Mouse (Mus musculus): ENCODE measurements around the gene Apba1.
A peak's percentile ranks its signal among the peaks of the same experiment; 100 is the strongest.

The Apba1 gene

DNA sequence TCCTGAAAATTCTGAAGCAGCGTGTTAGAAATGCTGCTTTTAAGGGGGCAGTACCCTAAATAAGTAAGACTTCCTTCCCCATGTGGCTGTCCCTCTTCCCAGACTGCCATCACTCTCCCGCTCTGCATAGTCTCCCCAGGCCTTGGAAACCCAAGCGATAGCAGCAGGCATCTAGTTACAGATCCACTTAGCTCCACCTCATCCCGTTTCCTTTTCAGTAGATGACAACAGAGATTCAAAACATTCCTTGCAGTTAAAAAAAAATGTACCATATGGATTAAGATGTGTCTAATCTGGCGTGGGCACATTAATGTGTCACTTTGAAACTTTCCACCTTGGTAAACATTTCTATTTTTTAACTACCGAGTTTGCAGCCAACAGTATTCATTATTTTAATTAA lies 48.1 kb downstream of the Apba1 start:
- DNase-seq (ENCODE audit: low read depth, low spot score), result no peak

DNA sequence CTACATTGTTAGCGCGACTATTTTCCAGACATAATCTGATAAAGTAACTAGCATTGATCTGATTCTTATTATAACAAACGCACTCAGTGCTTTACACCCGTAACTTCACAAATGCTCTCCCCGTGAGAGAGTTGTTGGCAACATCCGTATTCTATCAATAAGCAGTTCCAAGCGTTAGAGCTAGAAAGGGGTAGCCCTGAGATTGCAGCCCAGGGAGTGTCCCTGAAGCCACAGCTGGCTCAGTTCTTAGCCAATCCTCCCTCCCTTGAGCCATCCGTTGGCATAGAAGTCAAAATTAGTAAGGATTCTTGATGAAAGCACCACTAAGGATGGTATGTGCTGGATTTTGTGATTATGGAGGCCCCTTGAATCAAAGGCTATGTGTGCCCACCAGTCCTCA lies 48.7 kb downstream of the Apba1 start:
- no peak for DNase-seq (ENCODE audit: low read depth, low spot score)

DNA sequence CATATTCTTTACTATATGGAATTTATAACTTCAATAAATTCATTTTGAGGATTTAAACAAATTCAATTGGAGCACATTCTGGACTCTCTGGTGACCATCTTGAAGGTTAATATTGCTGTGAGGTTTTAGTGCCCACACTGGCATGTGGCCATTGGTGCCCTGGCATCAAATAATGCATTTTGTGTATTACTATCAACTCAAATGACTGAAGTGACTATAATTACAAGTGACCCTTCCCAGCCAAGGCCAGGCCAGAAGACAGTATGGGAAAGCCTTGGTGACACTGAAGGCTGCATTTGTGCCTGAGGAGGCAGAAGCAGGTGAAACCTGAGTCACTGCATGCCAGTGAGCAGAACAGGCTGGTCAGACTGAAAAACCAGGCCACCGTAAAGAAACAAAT lies 50.5 kb downstream of the Apba1 start:
- no peak for DNase-seq (ENCODE audit: low read depth, low spot score)

DNA sequence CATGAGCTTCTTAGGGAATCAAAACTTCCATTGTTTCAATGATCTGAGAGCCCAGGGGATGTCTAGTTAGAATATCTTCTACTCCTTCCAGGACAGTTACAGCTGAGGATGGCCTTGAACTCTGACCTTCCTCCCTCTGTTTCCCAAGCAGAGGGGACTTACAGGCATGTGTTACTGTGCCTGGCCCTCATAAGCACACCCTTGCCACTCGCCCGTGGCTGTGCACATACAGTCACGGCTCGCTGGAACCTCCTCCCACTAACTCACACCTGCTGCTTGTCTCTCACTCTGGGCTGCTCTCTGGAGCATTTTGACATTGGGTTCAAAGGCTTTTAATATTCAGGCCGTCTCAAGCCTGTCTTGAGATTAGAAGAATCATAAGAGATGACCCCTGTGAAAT lies 51.8 kb downstream of the Apba1 start:
- DNase-seq (ENCODE audit: low read depth, low spot score), result no peak

DNA sequence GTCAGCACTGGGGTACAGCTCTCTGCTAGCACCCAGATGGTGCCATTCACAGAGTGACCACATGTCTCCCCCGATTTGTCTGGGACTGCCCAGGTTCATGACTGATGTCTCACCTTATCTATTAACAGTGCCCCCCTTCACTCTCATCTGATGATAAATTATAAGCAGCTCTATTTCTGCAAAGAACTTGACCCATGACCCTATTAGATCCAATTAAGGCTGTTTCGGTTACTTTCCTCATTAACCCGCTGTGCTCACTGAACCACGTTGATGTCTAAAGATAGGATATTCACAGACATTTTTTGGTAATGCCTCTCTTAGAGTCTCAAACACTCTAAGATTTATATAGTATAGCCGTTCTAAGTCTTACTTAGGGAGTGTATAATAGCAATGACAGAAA lies 52.3 kb downstream of the Apba1 start:
- DNase-seq (ENCODE audit: low read depth, low spot score), result no peak

DNA sequence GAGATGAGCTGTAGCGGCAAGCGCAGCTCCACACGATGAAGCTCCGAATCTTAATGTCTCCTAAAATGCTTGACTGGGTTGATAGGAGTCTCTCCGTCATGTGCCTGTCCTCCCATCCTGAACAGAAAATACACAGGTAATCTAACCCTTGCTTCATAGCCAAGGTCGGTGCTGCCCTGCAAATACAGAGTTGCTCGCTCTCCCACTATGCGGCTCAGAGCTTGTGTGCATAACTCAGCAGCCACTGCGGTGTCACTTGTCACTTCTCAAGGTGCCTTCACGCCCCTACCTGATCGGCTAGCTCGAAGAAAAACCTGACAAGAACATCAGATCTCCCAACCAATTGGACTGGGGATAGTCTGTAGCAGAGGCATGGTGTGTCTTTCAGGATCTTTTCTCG lies 58.1 kb downstream of the Apba1 start:
- DNase-seq (ENCODE audit: low read depth, low spot score), result no peak

DNA sequence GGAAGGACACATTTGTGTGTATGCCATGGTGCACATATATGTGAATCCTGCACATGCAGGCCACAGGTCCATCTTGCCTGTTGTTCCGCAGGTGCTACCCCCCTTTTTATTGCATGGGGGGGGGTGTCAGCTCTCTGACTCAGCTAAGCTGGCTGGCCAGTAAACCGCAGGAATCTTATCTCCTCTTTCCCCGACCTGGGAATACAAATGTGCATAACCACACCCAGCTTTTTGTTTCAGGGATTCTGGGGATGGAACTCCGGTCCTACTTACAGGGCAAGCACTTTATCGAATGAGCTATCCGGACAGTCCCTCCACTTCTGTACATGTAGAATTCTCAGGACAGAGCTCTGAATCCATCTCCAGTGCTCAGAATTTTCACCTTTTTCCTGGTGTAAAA lies 58.5 kb downstream of the Apba1 start:
- DNase-seq (ENCODE audit: low read depth, low spot score), result no peak

DNA sequence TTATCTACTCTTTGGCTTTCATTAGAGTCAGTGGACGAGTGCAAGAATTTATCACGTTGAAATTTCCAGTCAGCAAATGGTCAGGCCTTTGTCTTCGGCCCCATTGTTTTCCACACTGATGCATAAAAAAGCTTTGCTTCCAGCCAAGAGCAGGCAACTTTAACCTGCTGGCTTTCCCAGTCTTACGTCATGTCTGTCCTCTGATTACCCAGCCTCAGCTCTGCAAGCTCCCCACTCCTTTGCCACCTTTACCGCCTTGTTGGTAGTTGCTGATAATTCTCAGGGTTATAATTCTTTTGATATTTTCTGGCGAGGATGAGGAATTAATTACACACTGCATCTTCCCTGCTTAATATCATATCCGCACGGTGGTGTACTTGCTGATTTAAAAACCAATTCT lies 61.2 kb downstream of the Apba1 start:
- no peak for DNase-seq (ENCODE audit: low read depth, low spot score)

DNA sequence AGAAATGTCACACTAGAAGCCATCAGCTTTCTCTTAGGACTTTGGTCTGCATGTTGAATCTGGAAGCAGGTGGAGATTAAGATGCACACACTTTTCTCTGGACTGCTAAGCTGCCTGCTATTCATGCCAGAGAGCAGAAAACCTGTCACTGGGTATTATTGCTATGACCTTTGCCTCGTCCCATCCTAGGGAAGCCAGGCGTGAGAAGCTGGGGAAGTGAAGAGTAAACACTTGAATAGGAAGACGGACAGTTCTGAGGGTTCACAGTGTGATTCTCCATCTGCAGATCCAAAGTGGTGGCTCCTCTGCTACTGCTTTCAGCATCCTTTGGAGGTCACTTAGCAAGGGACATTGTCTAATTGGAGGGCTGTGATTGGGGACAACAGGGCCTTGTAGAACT lies 63.8 kb downstream of the Apba1 start:
- DNase-seq (ENCODE audit: low read depth, low spot score), result no peak

DNA sequence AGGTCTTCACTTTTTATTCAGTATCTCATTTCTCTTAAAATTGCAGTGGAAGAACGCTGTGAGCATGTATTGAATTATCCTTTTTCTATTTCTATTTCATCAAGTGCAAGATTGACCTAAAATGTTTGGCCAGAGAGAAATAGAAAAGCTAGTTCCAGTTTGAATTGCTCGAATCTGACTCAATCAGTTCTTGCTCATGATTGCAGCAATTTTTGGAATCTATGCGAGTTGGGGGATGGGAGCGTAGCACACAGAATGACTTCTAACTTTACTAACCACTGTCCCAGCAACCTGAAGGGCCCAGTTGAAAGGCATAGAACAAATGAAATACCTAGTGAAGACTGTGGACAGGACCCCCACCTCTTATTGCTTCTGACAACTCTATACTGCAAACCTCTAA lies 64.8 kb downstream of the Apba1 start:
- DNase-seq (ENCODE audit: low read depth, low spot score), result no peak

DNA sequence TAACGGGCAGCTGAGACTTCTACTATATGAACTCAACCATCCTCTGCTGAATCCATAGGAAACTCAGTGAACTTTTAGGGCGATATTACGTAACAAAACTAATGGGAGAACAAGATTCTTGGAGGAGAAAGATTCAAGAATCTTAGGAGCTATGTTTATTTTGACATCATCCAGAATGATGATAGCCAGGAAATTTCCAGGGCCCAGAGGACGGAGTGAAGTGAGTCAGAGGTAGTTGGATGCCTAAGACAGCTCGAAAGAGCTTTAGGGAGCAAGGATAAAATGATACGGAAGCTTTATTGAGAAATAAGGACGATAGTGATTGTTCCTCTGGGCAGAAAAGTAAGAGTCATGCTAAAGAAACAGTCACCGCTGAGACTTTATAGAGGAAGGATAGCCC lies 67.6 kb downstream of the Apba1 start:
- DNase-seq (ENCODE audit: low read depth, low spot score), result no peak

DNA sequence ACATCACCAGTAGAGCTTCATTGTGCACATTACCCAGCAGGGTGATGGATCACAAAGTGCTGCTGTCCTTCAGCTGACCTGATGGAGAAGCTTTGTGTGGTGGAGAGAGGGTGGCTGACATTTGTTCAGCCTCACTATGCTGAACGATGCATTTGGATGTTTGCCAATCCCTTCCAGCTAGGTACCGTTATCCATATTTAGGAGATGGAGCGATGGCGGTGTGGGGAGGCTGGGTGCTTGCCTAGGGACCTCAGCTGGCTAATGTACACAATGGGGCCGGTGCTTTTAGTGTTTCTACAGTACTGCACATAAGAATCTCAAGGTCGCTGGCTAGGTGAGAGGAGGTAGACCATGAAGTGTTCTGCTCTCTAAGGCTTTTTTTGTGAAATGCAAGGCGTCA lies 72.1 kb downstream of the Apba1 start:
- no peak for DNase-seq (ENCODE audit: low read depth, low spot score)

DNA sequence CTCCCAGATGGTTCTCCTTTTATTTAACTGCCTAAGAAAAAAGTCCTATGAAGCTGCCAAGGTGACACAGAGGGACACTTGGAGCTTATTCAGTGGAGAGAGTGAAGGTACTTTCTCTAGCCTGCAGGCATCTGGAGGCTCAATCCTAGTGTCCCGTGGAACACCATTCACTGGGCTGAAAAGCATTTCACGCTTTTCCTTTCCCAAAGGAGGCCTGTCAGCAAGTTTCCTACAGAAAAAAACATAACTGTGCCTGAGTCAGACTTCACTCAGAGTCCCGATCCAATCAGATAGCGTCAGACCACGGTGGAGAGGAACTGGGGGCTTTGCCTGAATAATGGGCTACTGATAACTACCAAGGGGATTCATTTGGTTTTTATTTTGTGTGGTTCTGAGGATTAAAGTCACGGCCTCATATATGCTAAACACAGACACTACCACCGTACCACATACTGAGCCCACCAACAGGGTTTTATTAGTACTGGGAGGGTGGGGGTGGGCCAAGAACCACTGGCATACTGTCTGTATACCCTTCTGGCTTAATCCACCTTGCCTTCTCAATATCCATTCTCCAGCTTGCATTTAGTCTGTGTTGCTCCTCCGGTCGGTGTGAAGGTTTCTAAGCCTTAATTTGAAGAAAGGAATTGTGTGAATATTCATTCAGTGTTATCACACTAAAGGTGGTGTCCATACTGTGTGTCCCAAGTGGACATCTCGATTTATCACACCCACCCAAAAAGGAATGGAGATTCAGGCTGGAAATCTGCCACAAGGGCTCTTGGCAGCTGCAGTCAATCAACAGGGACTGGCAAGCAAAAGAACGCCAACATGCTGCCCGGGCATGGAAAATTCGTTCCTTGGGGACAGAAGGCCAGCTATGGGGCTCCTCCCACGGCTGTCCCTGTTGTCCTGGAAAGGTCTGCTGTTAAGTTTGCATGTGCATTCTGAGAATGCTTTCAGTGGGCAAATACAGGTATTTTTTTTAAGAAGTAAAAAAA lies 75.3 kb downstream of the Apba1 start:
- peak; percentile 13 for DNase-seq (ENCODE audit: low read depth, low spot score)

DNA sequence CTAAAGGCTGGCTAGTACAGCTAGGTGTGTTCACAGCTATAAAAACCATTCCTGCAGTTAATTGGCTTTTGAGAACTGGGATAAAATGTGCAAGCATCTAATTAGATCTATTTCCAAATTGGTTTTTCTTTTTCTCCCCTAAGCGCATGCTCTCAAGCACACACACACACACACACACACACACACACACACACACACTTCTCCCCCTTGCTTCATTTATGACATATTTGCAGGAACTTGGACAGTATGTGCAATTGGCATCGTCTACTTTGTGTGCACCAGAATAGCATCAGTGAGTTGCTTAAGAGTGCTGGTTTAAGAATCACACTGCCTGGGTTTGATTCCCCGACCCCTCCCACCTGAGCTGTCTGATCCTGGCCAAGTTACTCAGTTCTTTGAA lies 76.0 kb downstream of the Apba1 start:
- no peak for DNase-seq (ENCODE audit: low read depth, low spot score)

DNA sequence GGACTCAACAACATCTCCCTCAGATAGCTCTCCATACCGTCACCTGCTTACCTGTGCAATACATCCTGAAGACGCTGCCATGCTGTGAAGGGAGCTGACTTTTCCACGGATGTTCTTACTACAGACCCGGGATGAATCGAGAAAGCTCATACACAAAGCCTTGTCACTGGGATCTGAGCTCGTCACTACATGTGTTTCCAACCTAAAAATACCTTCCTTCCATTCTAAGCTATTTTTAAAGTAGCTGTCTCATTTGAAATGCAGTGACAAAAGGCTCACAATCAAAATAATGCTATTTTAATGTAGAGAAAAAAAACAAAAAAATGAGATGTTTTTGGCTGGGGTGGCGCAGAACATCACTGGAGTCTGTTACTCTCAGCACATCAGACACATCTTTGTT lies 97.1 kb downstream of the Apba1 start:
- no peak for DNase-seq (ENCODE audit: low read depth, low spot score)

DNA sequence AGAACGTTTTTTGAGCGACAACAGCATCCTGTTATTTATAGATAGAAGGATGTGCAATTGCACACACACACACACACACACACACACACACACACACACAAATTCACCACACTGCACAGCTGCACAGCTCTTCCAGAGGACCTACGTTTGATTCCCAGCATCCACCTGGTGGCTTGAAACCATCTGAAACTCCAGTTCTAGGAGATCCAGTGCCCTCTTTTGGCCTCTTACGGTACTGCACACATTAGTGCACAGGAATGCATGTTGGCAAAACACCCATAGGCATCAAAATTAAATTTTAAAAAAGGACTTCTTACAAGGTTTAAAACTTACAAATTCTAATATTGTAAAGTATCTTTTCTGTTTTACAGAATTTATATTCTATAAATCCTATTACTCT lies 99.4 kb downstream of the Apba1 start:
- no peak for DNase-seq (ENCODE audit: low read depth, low spot score)

DNA sequence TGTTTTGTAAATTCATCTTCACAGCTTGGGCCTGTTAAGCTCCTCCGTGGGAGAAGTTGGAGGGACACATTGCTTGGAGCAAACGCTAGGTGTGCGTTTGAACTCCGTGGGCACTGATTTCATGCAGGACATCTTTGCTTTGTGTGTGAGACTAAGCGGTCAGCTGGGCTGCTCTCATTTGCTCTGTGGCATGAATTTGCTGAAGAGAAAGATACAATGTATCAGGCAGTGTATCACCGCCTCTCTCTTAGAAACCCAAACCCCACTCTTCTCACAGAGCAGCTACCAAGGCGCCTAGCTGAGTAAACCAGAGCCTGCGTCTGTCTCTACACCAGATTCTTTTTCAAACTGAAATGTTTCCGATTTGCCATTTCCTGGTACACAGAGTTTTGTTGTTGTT lies 100.1 kb downstream of the Apba1 start:
- DNase-seq (ENCODE audit: low read depth, low spot score), result no peak

DNA sequence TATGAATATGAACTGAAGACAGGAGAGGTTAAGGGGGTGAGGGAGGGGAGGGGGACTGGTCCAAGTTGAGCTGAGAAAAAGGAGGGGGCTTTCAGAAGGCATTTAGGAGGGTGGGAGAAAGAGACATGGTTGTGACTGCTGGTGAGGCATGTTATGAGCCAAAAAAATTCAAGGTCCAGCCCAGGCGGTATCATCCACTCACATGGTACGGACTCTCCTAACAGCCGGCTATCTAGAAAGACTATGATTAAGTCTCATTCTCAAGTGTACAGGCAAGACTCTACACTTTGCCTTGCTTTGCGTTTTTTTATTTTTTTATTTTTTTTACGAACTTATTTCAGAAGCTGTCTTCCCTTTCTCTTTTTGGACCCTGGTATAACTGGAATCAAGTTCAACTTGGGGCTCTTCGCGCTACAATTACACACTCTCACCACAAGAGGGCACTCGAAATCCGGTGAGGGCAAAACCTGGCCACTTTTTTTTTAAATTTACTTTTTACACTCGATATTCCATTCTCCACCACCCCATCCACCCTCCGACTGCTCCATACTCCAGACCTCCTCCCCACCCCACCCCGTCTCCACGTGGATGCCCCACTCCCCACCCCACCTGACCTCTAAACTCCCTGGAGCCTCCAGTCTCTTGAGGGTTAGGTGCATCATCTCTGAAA lies 101.6 kb downstream of the Apba1 start:
- DNase-seq (ENCODE audit: low read depth, low spot score), result peak; percentile 63

DNA sequence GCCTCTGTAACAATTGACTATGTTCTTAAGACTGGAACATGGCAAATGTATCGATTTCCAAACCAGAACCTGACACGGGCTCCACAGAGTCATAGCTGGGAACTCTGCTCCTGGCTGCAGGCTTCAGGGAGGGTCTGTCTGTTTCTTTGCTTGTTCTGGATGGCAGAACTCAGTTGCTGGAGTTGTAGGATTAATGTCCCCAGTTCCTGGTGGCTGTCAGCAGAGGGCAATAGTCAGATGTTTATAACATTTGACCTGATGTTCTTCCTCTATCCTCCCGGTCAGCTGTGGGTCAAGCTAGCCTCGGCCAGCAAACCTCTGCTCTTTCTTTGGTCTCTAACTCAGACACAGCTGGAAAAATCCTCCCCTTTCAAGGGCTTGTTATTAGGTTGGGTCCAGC lies 104.0 kb downstream of the Apba1 start:
- DNase-seq (ENCODE audit: low read depth, low spot score), result no peak

DNA sequence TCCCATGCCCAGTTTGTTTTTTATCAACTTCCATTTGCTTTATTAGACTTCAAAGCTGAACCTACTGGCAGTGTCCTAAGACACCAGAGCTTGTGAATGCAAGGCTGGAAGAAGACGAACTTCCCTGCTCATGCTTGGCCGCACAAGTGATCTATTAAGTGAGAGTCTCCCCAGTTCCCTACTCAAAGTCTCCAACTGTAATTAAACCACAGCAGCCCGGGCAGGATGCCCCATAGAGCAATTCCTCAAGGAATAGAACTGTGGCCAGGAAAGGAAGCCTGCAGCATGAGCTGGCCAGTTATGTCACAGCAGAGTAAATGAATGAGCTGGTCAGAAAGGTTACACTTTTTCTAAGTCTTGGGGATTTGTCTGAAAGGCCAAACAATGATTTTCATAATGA lies 105.3 kb downstream of the Apba1 start:
- no peak for DNase-seq (ENCODE audit: low read depth, low spot score)

DNA sequence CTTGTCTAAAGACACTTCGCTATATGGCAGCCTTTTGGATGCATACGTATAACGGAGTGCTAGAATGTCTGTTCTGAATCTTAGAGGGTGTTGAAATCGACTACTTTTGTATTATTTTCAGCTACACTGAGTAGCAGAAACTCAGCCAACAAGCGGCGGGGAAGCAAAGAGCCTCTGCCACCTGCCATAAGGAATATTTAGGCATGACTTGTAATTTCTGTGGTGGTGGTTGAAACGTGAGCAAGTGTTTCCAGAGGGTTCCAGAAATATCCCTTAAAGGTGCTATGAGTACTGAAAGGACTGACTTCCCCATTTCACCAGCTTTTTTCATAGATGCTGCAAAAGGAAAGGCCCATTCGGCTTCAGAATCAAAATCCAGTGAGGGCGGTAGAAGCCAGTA lies 107.4 kb downstream of the Apba1 start:
- no peak for DNase-seq (ENCODE audit: low read depth, low spot score)

DNA sequence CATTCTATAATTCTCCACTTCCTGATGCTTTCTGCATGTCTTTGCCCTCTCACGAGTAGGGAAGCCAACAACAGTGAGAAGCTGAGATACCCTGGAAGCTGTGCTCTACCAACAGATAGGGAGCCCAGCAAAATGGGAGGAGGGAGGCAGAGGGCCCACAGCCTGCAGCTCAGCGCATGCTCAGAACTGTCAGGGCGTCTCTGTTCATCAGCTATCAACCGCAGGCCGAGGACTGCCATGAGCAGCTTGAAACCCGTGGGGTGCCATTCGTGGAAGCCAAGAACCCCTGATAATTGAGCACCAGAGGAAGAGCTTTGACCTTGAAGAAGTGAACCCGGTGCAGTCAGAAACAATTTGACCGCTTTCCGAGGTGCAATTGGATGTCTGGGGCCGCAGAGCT lies 108.4 kb downstream of the Apba1 start:
- DNase-seq (ENCODE audit: low read depth, low spot score), result no peak

DNA sequence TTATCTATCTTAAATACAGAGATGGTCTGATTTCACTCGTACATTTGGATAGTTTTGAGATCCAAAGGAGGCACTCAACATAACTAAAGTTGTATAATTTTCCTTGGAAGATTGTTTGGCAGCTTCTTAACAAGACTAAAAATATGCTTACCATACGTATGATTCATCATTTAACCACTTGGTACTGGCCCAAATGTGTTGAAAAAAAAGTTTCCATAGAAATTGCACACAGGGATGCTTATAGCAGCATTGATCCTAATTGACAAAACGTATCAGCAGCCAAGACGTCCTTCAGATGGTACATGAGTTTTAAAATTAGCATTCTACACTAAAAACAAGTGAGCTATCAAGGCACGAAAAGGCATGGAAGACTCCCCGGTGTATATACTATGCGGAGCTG lies 108.9 kb downstream of the Apba1 start:
- DNase-seq (ENCODE audit: low read depth, low spot score), result no peak
